Mouse (Mus musculus) adrenal gland, postnatal 36 days (tissue): ENCODE results near the gene Snx11. TPM values are rescaled to one million over a fixed set of nuclear protein-coding genes. Genes with fewer than 3 reads are reported as not detected.

Source experiments
- total RNA-seq, 2 experiments: library from RNA; stranded (reverse); gene quantifications; 2 replicates each; pipeline ENCODE4 v1.2.3; 2021

Snx11 gene
- total RNA-seq, 2 experiments from 2014 or later, result 21.1 to 35.0 TPM

Other genes starting within 250 kb of the Snx11 start
- 10 to 100 TPM; 77.2 to 78.2 TPM for gene Cbx1, start 11.6 kb upstream of the Snx11 start, total RNA-seq
- 100 to 1,000 TPM; 526 to 605 TPM for gene Nfe2l1, start 52.4 kb upstream of the Snx11 start, total RNA-seq
- gene Copz2, start 72.3 kb upstream of the Snx11 start, total RNA-seq, result 10 to 100 TPM; 57.4 to 63.3 TPM
- gene Cdk5rap3, start 138.9 kb upstream of the Snx11 start, total RNA-seq, result 10 to 100 TPM; 44.1 to 58.8 TPM
- under 1 TPM; 0.16 to 0.66 TPM for gene Prr15l, start 150.5 kb upstream of the Snx11 start, total RNA-seq
- 10 to 100 TPM; 29.6 to 34.2 TPM for gene Pnpo, start 166.4 kb upstream of the Snx11 start, total RNA-seq
- 10 to 100 TPM; 14.5 to 16.6 TPM for gene Sp2, start 205.4 kb upstream of the Snx11 start, total RNA-seq
- gene Sp6, start 235.8 kb upstream of the Snx11 start, total RNA-seq, result under 1 TPM; 0.16 to 0.23 TPM